Mouse (Mus musculus) T-helper 17 cell (primary cell): ENCODE data around the gene Slk.

Experiments
- in situ Hi-C, 2 experiments: fragments of 300-600 bp; cut with MboI, MseI; formaldehyde crosslinking; loops; 1 replicate in 1 of 2; 2 replicates in 1 of 2; pipeline ENCODE4 v1.15.1; 2025; ENCODE audit warnings: high pct_unique_total_duplicates in 2 of 2

Gene Slk

DNA sequence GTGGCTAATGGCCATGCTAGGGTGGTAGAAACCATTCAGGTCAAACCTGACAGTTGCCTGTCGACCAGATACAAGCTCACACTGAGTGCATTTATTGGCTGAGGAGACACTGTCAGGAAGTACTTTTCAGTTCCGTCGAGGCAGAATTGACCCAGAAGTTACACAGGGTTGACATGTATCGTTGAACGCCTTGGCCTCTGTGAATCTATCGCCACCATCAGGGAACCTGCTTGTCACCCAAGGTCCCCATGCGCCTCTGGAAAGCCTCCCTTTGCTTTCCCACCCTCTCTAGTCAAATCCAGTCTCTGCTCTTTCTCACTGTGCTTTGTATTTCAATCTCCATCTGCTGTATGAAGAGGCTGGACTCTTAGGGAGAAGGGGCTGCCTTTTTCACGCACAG is 13.5 kb upstream of the Slk start:
- in situ Hi-C loops = no loop called here

DNA sequence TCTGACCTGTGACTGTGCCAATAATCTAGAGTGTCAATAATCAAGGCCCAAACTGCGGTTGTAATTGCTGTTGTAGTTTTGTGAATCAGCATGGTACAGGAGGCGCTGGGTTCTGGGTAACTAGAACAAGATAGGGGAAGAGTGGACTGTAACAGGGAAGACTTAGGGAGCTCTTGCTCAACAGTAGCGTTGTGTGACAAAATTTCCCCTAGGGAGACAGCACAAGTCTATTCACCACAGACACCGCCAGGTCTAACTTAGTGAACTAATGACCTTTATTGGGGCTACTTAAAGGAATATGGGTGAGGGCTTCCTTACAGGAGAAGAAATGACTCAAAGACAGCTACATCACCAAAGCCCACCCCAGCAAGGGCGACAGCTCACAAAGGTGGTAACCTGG is 9.4 kb upstream of the Slk start:
- in situ Hi-C loops = loop anchor here in 1 of 2 experiments (5.0 kb wide), 1 partner anchor 33 kb away; the partner anchor contains the start of gene Stn1

DNA sequence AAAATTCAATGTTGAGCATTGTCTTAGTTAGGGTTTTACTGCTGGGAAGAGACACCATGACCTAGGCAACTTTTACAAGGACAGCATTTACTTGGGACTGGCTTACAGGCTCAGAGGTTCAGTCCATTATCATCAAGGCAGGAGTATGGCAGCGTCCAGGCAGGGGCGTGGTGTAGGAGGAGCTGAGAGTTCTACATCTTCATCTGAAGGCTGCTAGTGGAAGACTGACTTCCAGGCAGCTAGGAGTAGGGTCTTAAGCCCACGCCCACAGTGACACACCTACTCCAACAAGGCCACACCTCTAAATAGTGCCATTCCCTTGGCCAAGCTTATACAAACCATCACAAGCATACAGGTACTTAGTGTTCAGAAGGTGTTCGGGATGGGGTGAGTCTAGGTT is 7.5 kb upstream of the Slk start:
- in situ Hi-C loops = loop anchor here in 1 of 2 experiments (5.0 kb wide), 1 partner anchor 35 kb away; the partner anchor contains the start of gene Stn1

DNA sequence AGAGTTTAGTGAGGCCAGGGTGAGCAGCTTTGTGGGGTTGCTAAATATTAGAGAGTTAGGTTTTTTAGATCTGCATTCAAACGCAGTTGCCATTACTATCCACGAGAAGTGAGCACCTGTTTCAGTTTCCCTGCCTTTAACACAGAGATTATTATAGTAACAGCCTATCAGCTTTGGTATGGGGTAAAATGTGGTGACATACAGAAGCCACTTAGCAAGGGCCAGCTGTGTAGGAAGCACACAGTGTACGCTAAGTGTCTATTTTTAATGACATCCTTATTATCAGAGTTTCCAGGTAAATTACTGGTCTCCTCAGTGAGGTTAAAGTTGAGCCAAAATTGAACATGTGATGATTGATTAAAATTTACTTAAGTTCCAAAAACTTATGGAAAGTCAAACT is 5.8 kb upstream of the Slk start:
- in situ Hi-C loops = loop anchor here in 1 of 2 experiments (5.0 kb wide), 1 partner anchor 36 kb away; the partner anchor contains the start of gene Stn1

DNA sequence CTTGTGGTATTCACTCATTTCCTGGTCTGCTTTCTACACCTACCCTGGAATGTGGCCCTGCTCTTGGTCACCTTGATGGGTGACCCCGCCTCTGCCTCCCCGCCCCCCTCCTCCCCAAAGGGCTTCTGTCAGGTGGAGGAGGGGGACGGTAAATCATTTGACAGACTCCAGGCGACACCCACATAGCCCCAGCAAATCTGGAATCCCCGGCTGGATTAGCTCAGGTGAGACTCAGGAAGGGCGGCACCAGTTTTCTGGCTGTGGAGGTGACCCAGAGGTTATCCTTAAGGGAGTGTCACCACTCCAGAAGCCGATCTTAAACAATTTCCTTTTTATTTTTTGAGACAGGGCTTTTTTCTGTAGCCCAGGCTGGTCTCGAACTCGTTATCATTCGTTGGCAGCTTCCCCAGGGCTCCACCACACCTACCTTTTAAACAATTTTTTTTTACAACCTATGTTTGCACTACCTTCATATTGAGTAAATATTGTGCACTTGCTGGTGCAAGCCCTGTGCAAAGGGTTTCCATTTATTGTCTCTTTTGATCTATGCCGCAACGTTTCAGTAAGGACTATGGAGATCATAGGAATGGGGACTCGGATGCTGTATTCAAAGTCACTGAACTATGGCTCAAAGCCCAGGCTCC is 775 bp upstream of the Slk start:
- in situ Hi-C loops = loop anchor here (5.0 kb wide), 2 partner anchors 61 to 71 kb away; no protein-coding TSS in a partner anchor

DNA sequence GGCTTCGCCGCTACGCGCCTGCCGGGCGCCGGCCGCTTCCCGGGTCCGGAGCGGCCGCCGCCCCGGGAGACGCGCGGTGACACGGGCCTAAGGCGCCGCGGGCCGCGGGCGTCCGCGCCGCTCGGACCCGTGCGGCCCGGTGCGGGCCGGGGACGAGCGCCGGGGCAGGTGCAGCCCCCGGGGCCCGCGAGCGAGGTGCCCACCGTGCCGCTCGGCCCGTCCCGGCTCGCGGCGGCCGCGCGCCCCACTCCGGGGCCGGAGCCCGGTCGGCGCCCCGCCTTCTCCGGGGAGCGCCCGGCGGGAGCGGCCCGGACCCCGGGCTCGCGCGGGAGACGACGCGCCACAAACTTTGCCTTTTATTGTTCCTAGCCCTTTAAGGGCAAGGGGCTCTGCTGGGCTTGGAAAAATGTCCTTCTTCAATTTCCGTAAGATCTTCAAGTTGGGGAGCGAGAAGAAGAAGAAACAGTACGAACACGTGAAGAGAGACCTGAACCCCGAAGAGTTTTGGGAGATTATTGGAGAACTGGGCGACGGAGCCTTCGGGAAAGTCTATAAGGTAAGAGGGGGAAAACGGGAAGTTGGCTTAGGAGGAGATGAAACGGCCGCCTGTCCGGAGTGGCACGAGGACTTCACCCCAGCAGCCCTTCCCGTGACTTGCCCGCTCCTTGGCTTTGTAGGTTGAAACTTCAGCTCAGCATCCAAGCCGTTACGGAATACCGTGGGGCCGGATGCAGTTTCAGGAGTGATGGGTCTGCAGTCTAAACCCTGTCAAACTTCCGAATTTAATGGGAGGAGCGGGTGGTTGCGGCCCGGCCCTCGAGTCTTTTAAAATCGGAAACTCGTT is 532 bp downstream of the Slk start:
- in situ Hi-C loops = loop anchor here (5.0 kb wide), 2 partner anchors 63 to 73 kb away; no protein-coding TSS in a partner anchor

DNA sequence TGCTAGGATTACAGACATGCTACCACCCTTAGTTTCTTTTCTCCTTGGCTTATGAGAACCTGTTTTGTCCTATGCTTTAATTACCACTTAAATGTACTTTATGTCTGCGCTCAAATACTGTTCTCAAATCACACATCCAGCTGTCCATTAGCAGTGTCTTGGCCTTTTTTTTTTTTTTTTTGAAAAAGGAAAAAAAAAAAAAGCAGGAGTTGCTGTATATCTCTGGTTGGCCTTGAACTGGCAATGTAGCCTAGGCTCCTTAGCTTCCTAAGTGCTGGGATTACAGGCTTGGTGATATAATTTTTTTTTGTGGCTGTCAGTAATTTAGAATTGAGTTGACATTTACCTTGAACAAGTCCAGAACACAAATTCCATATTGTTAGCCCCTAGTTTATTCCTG is 6.3 kb downstream of the Slk start:
- in situ Hi-C loops = no loop called here

DNA sequence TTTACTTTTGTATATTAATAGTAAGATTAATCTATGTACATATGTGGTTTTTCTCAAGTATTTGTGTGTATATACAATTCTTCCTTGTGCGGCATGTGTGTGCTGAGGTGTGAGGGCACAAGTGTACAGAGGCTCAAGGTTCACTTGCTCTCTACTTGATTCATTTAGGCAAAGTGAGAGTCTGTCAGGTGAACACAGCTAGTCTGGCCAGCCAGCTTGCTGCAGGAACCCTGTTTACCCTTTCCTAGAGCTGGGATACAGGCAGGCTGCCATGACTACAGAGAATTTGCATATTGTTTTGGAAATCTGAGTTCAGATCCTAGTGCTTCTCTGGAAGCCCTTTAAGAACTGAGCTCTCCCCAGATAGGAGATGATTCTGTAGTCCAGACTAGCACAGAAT is 7.5 kb downstream of the Slk start:
- in situ Hi-C loops = no loop called here

DNA sequence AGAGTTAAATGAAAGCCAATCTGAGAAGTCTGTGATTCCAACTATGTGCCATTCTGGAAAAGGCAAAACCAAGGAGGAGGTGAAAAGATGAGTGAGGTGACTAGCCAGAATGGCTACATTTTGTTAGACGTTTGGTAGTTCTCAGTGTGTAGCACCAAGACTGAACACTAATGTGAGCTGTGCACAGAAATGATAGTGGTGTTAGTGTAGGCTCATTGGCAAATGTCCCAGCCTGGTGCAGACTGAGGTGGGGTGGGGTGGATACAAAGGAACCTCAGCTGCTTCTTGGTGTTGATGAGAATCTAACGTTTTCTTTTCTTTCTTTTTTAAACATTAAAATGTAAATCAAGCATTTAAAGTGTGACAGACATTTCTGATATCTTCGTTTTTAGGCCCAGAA is 29.0 kb downstream of the Slk start:
- in situ Hi-C loops = no loop called here

DNA sequence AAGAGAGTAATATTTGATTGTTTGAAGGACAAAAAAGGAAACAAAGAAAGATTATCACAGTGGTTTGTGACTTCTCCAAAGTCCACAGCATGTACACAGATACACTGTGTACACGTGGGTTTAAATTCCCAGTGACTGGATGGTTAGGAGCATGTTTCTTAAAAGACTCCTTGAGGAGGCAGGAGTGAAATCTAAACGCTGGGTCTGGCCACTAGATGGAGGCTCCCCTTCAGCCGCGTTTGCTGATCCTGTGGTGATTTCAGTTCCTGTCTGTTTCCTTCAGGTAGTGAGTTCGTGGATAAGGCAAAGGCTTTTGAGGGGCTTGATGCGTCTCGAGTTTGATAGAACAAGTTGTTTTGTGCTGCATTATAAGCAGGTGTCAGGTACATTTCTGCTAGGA is 34.0 kb downstream of the Slk start:
- in situ Hi-C loops = no loop called here

DNA sequence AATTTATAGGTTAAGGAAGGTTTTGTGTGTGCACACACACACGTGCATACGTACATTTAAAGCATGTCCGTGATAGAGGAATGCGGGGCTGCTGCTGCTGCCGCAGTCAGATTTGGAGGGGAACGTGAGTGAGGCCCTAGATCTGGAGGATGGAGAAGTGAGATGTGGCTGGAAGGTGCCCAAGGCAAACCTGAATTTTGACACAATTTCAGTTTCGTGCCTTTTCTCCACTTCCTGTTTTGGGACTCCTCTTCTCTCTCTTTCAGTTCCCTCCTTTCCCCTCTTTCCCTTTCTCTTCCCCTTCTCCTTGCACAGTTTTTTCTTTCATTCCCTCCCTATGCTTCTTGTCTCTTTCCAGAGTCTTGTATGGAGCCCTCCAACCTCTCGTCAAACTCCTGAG is 42.0 kb downstream of the Slk start:
- in situ Hi-C loops = no loop called here

DNA sequence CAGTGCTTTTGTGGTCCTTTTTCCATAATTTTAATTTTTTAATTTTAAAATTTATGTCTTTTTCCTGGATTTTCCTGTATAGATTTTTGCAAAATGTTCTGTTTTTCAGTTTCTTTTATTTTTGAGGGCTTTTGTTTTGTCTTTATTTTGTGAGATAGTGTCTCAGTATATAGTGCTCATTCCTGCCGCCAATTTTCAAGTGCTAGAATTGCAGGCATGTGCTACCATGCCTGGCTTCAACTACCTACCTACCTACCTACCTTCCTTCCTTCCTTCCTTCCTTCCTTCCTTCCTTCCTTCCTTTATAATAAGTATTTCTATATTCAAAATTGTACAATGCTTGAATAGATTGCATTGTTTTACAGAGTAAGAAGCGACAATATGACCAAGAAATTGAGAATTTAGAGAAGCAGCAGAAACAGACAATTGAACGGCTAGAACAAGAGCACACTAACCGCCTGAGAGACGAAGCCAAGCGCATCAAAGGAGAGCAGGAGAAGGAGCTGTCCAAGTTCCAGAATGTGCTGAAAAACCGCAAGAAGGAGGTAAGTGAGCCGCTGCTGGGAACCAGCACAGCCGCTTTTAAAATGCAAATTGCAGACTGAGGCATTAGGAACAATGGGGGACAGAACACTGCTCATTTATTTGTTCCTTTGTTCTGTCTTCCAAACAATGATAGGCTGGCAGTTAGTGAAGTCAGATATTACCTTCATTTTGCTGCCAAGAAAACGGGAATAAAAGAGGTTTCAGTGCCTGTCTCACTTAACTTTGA is 45.6 kb downstream of the Slk start:
- in situ Hi-C loops = no loop called here

DNA sequence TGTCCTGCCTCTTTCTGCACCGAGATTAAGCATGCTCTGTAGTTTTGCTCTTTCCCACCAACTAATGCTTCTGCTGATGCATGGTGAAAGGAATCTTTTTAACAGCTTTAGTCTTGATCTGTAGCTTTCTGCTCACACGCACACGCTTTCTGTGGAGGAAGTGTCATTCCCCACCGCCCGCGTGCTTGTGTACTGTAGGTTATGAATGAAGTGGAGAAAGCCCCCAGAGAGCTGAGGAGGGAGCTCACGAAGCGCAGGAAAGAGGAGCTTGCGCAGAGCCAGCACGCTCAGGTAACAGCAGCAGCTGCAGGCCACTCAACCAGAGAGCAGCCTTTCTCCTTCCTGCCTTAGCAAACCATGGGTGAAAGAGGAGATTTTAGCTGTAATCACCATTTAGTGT is 48.0 kb downstream of the Slk start:
- in situ Hi-C loops = no loop called here

DNA sequence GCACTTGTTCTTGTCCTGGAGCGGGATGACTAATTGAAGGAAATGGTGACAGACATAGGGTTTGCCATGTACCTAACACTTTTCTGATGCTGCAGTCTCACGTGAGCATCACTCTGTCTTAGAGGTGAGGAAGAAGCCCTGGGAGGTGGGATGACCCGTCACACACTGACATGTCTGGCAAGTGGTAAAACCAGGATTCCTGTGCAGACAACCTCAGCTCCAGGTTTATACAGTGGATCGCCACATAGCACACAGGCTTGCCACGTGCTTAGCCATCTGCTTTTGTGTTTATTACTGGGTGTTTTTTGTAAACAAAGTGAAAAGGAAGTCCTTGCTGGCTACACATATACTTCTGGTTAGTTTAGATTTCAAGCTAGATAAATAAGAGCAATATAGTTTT is 49.6 kb downstream of the Slk start:
- in situ Hi-C loops = no loop called here

DNA sequence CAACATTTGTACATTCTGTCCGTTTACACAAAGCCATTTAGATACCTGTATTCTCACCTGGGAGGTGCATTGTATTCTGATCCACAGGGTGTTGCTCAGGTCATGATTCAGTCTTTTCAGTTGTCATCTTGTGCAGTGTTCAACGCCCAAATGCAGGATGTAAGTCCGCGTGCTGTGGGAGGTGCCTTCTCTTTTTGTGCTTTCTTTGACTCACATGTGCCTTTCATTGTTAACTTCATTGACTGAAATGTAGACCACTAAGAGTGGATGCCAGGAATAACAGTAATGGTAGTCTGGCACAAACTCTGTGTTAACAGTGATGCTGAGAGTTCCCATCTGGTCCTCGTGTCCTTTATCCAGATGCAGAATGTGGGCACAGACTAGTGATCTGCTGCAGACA is 50.9 kb downstream of the Slk start:
- in situ Hi-C loops = no loop called here

DNA sequence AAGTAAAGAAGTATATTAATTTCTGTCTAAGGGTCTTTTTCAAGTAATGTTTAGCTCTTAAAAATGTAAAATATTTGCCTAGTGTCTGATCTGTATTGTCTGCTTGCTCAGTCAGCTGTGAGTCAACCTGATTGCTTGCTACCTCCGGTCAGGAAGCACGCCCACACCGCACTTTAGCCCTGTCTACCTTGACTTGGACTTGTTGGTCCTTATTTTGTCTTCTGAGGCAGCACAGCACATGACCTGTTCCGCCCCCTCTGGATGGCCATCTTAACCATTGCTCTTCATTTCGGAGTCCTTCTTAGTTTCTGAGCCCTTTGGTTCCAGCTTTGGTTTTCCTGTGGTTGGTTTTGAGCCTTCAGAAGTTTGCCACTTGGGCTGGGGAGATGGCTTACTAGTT is 52.3 kb downstream of the Slk start:
- in situ Hi-C loops = no loop called here

DNA sequence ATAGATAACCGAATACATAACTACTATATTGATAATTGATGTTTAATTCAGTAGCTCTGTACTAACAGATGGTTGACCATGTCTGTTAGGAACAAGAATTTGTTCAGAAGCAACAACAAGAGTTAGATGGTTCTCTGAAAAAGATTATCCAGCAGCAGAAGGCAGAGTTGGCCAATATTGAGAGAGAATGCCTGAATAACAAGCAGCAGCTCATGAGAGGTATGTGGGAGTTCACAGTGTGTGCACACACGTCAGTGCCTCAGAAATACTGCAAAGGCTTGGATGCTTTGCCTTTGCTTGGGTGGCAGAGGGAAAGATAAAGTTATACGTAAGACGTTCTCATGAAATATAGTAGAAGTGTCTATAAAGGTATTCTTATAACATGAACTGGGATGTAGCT is 55.9 kb downstream of the Slk start:
- in situ Hi-C loops = no loop called here

DNA sequence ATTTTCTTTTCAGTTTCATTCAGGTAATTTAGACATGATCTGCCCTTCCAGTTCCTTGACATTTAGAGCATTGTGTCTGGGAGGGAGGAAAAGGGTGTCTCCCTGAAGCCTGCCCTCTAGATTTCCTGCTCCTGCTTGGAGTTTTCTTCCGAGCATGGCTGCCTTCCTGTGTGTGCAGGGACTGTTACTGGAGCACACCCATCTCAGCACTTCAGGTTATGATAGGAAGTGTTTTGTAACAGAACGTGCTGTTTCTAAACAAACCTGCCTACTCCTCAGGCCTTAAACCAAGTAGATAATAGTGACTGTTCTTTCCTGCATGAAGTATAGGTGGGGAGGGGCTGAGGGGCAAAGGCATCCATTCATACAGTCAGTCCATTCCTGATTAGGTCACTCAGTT is 64.4 kb downstream of the Slk start:
- in situ Hi-C loops = no loop called here

DNA sequence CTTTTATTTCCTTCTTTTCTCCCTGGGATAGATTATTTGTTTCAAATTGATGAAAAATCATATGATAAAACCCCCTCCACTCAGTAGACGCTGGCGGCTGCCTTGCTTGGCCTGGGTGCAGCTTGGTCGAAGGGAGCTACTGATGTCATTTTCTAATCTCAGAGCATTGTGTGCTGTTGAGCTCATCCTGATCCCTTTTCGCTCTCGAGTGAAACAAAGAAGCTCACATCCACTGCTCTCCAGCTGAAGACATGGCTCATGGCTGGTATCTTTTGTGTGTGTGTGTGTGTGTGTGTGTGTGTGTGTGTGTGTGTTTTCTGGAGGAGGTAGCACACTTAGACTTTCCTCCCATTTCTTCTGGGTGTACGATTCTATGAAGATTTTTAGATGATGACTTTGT is 66.1 kb downstream of the Slk start:
- in situ Hi-C loops = no loop called here

DNA sequence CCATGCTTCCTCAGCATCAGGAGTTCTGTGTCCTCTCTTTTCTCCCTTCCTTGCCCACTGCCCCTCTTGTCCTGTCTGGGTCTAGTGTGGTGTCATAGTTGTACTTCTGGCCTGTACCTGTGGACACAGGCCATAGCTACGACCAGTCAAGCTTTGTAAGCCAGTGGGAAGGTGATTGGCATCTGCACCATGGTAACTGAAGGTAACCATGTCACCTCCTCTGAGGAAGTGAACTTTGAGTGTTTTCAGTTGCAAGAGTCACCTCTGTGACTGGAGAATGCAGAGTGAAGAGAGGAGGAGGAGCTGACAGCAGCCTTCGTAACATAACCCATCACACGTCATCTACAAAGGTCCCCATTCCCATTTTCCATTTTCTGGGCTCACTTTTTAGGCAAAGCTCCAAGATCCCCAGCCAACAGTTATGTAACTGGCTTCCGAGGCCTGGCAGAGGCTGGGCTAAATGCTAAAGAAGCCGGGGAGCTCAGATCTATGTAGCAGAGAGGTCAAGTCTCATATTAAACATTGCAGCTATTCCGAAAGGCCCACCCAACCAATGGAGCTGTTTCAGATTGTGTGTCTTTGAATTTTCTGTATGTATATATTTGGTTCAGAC is 67.1 kb downstream of the Slk start:
- in situ Hi-C loops = no loop called here

DNA sequence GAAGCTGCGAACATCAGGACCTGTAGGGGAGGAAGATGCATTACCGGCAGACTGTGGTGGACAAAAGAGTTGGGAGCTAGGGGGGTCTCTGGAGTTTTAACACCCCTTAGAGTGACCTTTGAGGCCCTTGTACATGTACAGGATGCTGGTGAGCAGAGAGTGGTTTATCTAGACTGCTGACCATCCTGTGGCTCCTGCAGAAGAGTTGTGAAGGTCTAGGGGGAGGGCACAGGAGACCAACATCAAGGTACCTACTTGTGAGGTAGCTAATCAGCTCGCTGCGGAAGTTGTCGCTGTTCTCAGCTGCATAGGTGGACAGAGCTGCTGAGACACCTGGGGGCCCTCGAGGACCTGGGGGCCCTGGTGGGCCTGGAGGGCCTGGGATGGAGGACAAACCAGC is 69.6 kb downstream of the Slk start:
- in situ Hi-C loops = no loop called here
